Mouse (Mus musculus) liver (tissue): ENCODE measurements around the gene Clcf1.

Experiments
- DNase-seq: peaks from one replicate; pipeline ENCODE4 v3.0.0-alpha.2; 2020; ENCODE audit warnings: mixed read lengths

The Clcf1 gene

GRCm38 (mm10) chr19:4257216-4257896, 43.3 kb downstream of the Clcf1 start:
- DNase-seq, result peak; percentile 91

DNA sequence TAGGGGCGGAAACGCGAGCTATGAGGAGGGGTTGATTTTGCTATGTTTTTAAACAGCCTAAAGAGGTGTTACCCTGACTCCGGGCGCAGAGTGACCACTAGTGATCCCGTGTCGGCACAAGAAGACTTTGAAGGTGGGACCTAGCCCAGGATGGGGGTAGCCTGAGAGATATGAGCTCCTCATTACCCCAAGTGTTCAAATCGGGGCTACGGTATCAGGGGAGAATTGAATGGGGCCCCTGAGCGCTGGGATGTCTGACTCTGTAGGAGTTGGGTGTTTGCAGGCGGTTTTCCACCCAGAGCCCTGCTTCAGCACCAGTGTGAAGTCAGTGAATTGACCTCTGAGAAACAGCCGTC, 43.8 kb downstream of the Clcf1 start:
- no peak for DNase-seq

GRCm38 (mm10) chr19:4261038-4261698, 47.1 kb downstream of the Clcf1 start:
- DNase-seq, result no peak

DNA sequence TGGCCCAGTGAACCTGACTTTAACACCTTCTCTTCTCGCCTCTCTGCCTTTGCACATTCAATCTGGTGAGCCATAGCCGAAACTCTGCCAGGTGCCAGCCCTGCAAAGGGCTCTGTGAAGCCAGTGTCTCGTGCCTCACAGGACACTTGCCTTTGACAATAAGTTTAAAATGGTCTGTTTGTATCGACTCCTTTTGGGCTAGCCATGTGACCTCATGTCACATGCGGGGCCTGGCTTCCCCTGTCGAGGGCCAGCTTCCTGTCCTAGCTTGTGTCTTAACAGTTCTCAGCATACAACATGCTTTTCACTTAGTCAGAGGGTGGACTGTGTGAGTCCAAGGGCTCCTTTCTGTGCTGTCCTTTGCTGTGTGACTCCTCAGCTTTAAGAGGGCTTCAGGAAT, 48.7 kb downstream of the Clcf1 start:
- DNase-seq, result no peak

GRCm38 (mm10) chr19:4263702-4264101, 49.7 kb downstream of the Clcf1 start:
- no peak for DNase-seq

DNA sequence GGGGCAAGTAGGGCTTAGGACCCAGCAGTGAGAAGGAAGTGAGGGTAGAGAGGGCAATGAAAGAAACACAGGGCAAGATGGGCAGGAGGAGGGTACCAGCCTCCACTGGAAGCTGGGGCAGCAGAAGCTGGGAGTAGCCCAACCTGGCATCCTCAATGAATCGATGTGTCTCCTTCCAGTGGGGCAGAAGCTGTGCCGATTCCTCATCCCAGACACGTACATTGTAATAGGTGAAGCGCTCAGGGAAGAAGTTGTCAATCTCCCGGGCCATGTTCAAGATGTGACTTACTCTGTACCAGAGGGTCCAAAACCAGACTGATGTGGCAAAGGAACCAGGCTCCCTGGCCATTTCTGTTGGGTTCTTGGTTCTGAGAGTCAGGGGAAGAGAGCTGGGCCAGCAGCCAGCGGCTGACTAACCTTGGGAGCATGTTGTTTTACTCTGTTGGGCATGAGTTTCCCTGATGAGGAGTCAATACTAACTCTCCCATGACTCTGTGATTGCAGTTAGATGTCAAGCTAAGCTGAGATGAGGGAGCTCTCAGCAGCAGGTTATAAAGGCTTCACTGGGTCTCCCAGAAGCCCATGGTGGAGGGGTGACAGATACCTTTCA, 50.2 kb downstream of the Clcf1 start:
- no peak for DNase-seq

DNA sequence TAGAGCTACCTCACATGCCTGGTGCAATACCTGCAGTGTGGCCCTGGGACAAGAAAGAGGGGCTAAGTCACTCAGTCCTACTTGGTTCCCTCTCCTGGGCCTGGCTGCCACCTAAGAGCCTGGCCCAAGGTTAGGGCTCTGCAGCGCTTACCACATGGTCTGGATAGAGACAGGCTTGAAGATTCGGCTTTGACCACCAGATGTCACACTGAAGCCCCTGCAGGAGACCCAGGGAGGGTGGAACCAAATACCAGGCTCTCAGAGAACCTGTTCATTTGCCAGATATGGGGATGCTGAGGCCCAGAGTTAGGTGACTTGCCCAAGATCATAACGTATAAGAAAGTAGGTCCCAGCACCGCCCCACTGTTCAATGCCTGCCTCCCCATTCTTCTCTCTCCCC, 51.9 kb downstream of the Clcf1 start:
- DNase-seq, result no peak

GRCm38 (mm10) chr19:4268566-4269361, 54.7 kb downstream of the Clcf1 start, which contains the start of gene Ssh3:
Gene Ssh3, minus strand, starts transcription at chr19:4269180.
- peak; percentile 73 for DNase-seq

DNA sequence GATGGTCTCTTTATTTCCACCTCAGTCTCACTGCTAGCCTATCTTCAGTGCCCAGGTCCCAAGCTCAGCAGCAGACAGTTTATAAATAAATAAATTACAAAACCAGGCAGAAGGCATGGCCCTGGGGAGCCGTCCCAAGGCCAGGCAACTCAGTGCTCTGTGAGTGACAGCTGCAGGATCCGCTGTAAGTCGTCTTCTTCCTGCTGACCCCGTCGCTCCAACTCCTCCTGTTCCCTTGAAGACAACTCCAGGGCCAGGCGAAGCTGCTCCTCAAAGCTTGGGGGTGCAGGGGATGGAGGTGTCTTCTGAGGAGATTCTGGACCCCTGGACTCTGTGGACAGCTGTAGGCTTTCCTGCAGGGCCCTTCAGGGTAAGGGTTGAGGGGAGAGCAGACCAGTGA, 56.1 kb downstream of the Clcf1 start:
- no peak for DNase-seq

GRCm38 (mm10) chr19:4270972-4271371, 56.9 kb downstream of the Clcf1 start:
- no peak for DNase-seq
